Mouse (Mus musculus) C2C12 (cell line): ENCODE measurements at regions not wholly inside any gene's neighbourhood (a gene's known extent, or its start where the extent isn't known, plus 50 kb on each side); places are given as distances from the start of the nearest gene placed in this dataset.

ENCODE experiments used
- H3K27me3 ChIP-seq: one replicate; pipeline ENCODE4 v1.6.1; 2011; ENCODE audit not compliant: control insufficient read depth, insufficient read depth, insufficient read length
- H3K36me3 ChIP-seq: one replicate; pipeline ENCODE4 v1.6.1; 2011; ENCODE audit not compliant: control insufficient read depth, insufficient read depth
- H3K4me3 ChIP-seq: one replicate; pipeline ENCODE4 v1.5.1; 2011; ENCODE audit warnings: mild to moderate bottlenecking, control low read depth; ENCODE audit not compliant: poor library complexity, insufficient read depth, severe bottlenecking
- H3K79me2 ChIP-seq: one replicate; pipeline ENCODE4 v1.6.1; 2011; ENCODE audit not compliant: control insufficient read depth, insufficient read depth
- H3K79me3 ChIP-seq: one replicate; pipeline ENCODE4 v1.6.1; 2011; ENCODE audit warnings: low read depth, control low read depth
- H3ac ChIP-seq: one replicate; pipeline ENCODE3; 2011; ENCODE audit warnings: low read depth; ENCODE audit not compliant: control insufficient read depth, insufficient read length
- CEBPB ChIP-seq: IDR thresholded peaks from one replicate; pipeline ENCODE4 v1.6.1; 2011; ENCODE audit warnings: low read depth, mild to moderate bottlenecking, control low read depth, moderate library complexity
- CTCF ChIP-seq: IDR thresholded peaks from one replicate; pipeline ENCODE4 v1.5.1; 2011; ENCODE audit not compliant: control insufficient read depth, insufficient read depth, insufficient read length
- FOSL1 ChIP-seq: IDR thresholded peaks from one replicate; pipeline ENCODE4 v1.8.0; 2011; ENCODE audit warnings: mild to moderate bottlenecking, low read length; ENCODE audit not compliant: poor library complexity, insufficient read depth, severe bottlenecking
- MAX ChIP-seq: IDR thresholded peaks from one replicate; pipeline ENCODE4 v1.6.1; 2011; ENCODE audit warnings: mild to moderate bottlenecking, control low read depth
- MYOD1 ChIP-seq: IDR thresholded peaks from one replicate; pipeline ENCODE4 v1.6.1; 2011; ENCODE audit warnings: low read depth; ENCODE audit not compliant: control insufficient read depth, insufficient read length
- MYOG ChIP-seq: IDR thresholded peaks from one replicate; pipeline ENCODE4 v1.6.1; 2011; ENCODE audit not compliant: control insufficient read depth, insufficient read length; ENCODE audit errors: extremely low read depth
- USF1 ChIP-seq: IDR thresholded peaks from one replicate; pipeline ENCODE4 v1.6.1; 2011; ENCODE audit warnings: low read depth, mild to moderate bottlenecking, control low read depth, moderate library complexity

GRCm38 (mm10) chr12:73847336-73847735 lies 53.8 kb upstream of the Hif1a start:
- no peak overlapping the region for H3ac ChIP-seq
- no peaks in the 10 kb centered on the region for H3K79me2 ChIP-seq
- H3K79me3 ChIP-seq: no peaks in the 10 kb centered on the region
- H3K27me3 ChIP-seq: no peaks in the 10 kb centered on the region
- H3K36me3 ChIP-seq: no peaks in the 10 kb centered on the region
- H3K4me3 ChIP-seq: no peak overlapping the region
- no peak for TF ChIP-seq USF1
- no peak for TF ChIP-seq MYOD1
- no peak for TF ChIP-seq FOSL1
- TF ChIP-seq MYOG: no peak
- no peak for TF ChIP-seq MAX
- TF ChIP-seq CEBPB: no peak
- TF ChIP-seq CTCF: no peak

GRCm38 (mm10) chr12:73850831-73851230 lies 50.3 kb upstream of the Hif1a start:
- TF ChIP-seq MYOG (no peak), FOSL1 (no peak), USF1 (no peak), MYOD1 (no peak), CEBPB (no peak), CTCF (no peak), MAX (no peak)
- Histone ChIP-seq H3ac (no peak overlapping the region), H3K36me3 (no peaks in the 10 kb centered on the region), H3K4me3 (no peak overlapping the region), H3K79me2 (no peaks in the 10 kb centered on the region), H3K79me3 (no peaks in the 10 kb centered on the region), H3K27me3 (no peaks in the 10 kb centered on the region)
